Mouse (Mus musculus) liver, embryonic 16.5 days (tissue): Measurements from ENCODE around the gene Zfp768. TPM values are rescaled to one million over a fixed set of nuclear protein-coding genes. Genes with fewer than 3 reads are reported as not detected.
"Not testable (repeated sequence)": the region's sequence is repeated elsewhere in the genome, so short reads cannot be mapped to it uniquely, and the experiment has no call there.

Source experiments
- ATAC-seq: fragments of 200-750 bp; cut with Nextera tagmentation; 2 replicates; pipeline ENCODE4 v1.8.0; 2017; ENCODE audit warnings: low read depth, mild to moderate bottlenecking, moderate number of reproducible peaks, moderate library complexity
- H3K27ac ChIP-seq: fragments of 300-500 bp; sonication (generic); 2 replicates; pipeline ENCODE4 v1.5.1; 2014; ENCODE audit warnings: mild to moderate bottlenecking, low read length
- H3K27me3 ChIP-seq: fragments of 300-500 bp; sonication (generic); 2 replicates; pipeline ENCODE4 v1.6.1; 2014; ENCODE audit warnings: low read depth, low read length, mixed read lengths; ENCODE audit not compliant: control insufficient read depth, insufficient read depth
- H3K36me3 ChIP-seq: fragments of 300-500 bp; sonication (generic); 2 replicates; pipeline ENCODE4 v1.6.1; 2014; ENCODE audit warnings: mild to moderate bottlenecking; ENCODE audit not compliant: control insufficient read depth, insufficient read depth
- H3K4me1 ChIP-seq: fragments of 300-500 bp; sonication (generic); 2 replicates; pipeline ENCODE4 v1.6.1; 2014; ENCODE audit warnings: low read depth, low read length, mixed read lengths; ENCODE audit not compliant: control insufficient read depth
- H3K4me2 ChIP-seq: fragments of 300-500 bp; sonication (generic); 2 replicates; pipeline ENCODE4 v1.6.1; 2014; ENCODE audit warnings: low read depth, low read length, mixed read lengths
- H3K4me3 ChIP-seq: fragments of 300-500 bp; sonication (generic); 2 replicates; pipeline ENCODE4 v1.5.1; 2014; ENCODE audit warnings: low read depth, mild to moderate bottlenecking, low read length
- H3K9ac ChIP-seq: fragments of 300-500 bp; sonication (generic); 2 replicates; pipeline ENCODE4 v1.6.1; 2014; ENCODE audit warnings: low read depth, low read length
- H3K9me3 ChIP-seq: fragments of 300-500 bp; sonication (generic); replicated peaks from 2 replicates; pipeline ENCODE4 v1.6.1; 2016; ENCODE audit warnings: low read length; ENCODE audit not compliant: control insufficient read depth
- whole genome bisulfite sequencing: fragments of 180-500 bp; shearing (Covaris S2); extraction: QIAGEN DNeasy Blood & Tissue Kit; methylation state at CpG from one replicate; pipeline ENCODE4 v1.1.7; 2014; ENCODE audit not compliant: insufficient replicate concordance; 5-methylcytosine and 5-hydroxymethylcytosine counted together
- polyA plus RNA-seq: library from polyadenylated mRNA; unstranded; fragments of >200 nt; fragmentation: Nextera tagmentation; extraction: Ambion mirVana; gene quantifications from 2 replicates; pipeline ENCODE4 v1.2.1, GENCODE M21; 2015

The Zfp768 gene
- polyA plus RNA-seq, 1 experiment from 2014 or later = 4.2 TPM

DNA sequence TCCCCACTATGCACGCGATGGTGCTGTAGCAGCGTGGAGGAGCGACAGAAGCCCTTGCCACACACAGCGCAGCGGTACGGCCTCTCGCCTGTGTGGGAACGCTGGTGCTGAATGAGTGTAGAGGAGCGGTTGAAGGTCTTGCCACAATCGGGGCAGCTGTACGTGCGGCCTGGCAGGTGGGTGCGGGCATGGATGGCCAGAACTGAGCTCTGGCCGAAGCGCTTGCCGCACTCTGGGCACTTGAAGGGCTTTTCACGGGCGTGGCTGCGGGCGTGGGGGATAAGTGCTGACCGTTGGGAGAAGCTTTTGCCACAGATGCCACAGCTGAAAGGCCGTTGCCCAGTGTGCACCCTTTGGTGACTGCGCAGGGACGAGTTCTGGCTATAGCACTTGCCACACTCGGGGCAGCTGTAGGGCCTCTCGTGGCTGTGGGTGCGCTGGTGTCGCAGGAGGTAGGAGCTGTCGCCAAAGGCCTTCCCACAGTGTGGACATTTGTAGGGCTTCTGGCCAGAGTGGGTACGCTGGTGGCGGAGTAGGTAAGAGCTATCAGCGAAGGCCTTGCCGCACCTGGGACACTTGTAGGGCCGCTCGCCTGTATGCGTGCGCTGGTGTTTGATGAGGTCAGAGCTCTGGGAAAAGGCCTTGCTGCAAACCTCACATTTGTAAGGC is 1.9 kb downstream of the Zfp768 start:
- Histone ChIP-seq H3K36me3 (no peaks in the 10 kb centered on the region; the same call in 1 of the 2 replicates), H3K4me1 (peaks cover 21% of the 10 kb centered on the region), H3K27me3 (no peaks in the 10 kb centered on the region), H3K4me2 (no peak overlapping the region), H3K4me3 (no peak overlapping the region), H3K9ac (no peak overlapping the region), H3K9me3 (no peaks in the 10 kb centered on the region), H3K27ac (no peak overlapping the region)
- 85% methylated on average over 38 of the region's 38 CpGs for WGBS
- no peak for ATAC-seq

- Histone ChIP-seq H3K4me3 (no peak overlapping the region), H3K4me1 (peaks cover 21% of the 10 kb centered on the region), H3K9ac (no peak overlapping the region), H3K4me2 (no peak overlapping the region), H3K9me3 (no peaks in the 10 kb centered on the region), H3K27ac (no peak overlapping the region), H3K36me3 (no peaks in the 10 kb centered on the region; the same call in 1 of the 2 replicates), H3K27me3 (no peaks in the 10 kb centered on the region)
- WGBS = 87% methylated on average over 7 of the region's 7 CpGs
- no peak for ATAC-seq
These were observed 2.5 kb downstream of the Zfp768 start for GRCm38 (mm10) chr7:127342888-127343287.

GRCm38 (mm10) chr7:127342332-127342731 is 3.1 kb downstream of the Zfp768 start:
- H3K4me1 ChIP-seq = peaks cover 21% of the 10 kb centered on the region
- no peak for ATAC-seq
- H3K4me3 ChIP-seq = no peak overlapping the region
- 33% methylated on average over 4 of the region's 4 CpGs for WGBS
- H3K9ac ChIP-seq = no peak overlapping the region
- H3K36me3 ChIP-seq = no peaks in the 10 kb centered on the region; the same call in 1 of the 2 replicates
- no peak overlapping the region for H3K4me2 ChIP-seq
- H3K27me3 ChIP-seq = no peaks in the 10 kb centered on the region
- no peaks in the 10 kb centered on the region for H3K9me3 ChIP-seq
- H3K27ac ChIP-seq = no peak overlapping the region

DNA sequence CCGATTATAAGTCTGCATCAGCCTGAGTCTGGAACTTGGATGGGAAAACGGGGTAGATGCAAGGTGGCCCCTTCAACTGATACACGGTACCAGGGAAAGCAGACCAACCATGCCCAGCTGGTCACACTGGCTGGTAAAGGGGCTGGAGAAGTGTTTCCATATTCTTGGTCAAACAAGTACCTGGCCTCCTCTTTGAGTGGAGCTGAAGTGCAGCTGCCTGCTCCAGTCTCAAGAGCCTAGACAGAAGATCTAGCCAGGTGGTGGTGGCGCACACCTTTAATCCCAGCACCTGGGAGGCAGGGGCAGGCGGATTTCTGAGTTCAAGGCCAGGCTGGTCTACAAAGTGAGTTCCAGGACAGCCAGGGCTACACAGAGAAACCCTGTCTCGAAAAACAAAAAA is 3.5 kb downstream of the Zfp768 start:
- WGBS = 75% methylated on average over 6 of the region's 6 CpGs

GRCm38 (mm10) chr7:127341356-127341755 is 4.0 kb downstream of the Zfp768 start:
- Histone ChIP-seq H3K9ac (no peak overlapping the region), H3K27me3 (no peaks in the 10 kb centered on the region), H3K4me1 (peaks cover 16% of the 10 kb centered on the region), H3K4me2 (no peak overlapping the region), H3K9me3 (no peaks in the 10 kb centered on the region), H3K4me3 (no peak overlapping the region), H3K36me3 (no peaks in the 10 kb centered on the region; the same call in 1 of the 2 replicates), H3K27ac (no peak overlapping the region)
- 84% methylated on average over 8 of the region's 8 CpGs for WGBS
- ATAC-seq = no peak

More for the DNA sequence above, 3.5 kb downstream of the Zfp768 start:
- H3K4me2 ChIP-seq, H3K27ac ChIP-seq, H3K27me3 ChIP-seq, H3K36me3 ChIP-seq, H3K9me3 ChIP-seq, H3K9ac ChIP-seq, ATAC-seq, H3K4me3 ChIP-seq: not testable (repeated sequence)
- peaks cover 20% of the 10 kb centered on the region for H3K4me1 ChIP-seq

GRCm38 (mm10) chr7:127337636-127338035 is 7.8 kb downstream of the Zfp768 start:
- no peak for ATAC-seq

GRCm38 (mm10) chr7:127335604-127336003 is 9.8 kb downstream of the Zfp768 start:
- Histone ChIP-seq H3K4me1 (no peaks in the 10 kb centered on the region), H3K4me3 (no peak overlapping the region), H3K27me3 (no peaks in the 10 kb centered on the region), H3K4me2 (no peak overlapping the region), H3K9ac (no peak overlapping the region), H3K9me3 (no peaks in the 10 kb centered on the region), H3K36me3 (no peaks in the 10 kb centered on the region), H3K27ac (no peak overlapping the region)
- no peak for ATAC-seq
- WGBS = 68% methylated on average over 4 of the region's 4 CpGs

More at GRCm38 (mm10) chr7:127337636-127338035, 7.8 kb downstream of the Zfp768 start:
- Histone ChIP-seq H3K9ac (no peak overlapping the region), H3K36me3 (no peaks in the 10 kb centered on the region), H3K9me3 (no peaks in the 10 kb centered on the region), H3K4me1 (no peaks in the 10 kb centered on the region), H3K27me3 (no peaks in the 10 kb centered on the region), H3K27ac (no peak overlapping the region), H3K4me2 (no peak overlapping the region), H3K4me3 (no peak overlapping the region)
- 23% methylated on average over 4 of the region's 4 CpGs for WGBS

DNA sequence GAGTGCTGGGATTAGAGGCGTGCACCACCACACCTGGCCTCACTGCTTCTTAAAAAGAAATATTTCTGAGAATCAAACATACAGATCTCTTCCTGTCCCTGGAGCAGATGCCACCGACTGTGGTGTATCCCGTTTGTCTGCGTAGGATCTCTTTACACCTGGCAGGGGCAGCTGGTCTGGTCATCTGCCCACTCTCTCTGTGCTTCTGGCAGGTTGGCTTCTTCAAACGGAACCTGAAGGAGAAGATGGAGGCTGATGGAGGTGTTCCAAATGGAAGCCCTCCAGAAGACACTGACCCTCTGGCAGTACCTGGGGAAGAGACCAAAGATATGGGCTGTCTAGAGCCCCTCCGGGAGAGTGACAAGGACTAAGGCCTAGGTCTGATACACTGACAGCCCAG is 12.1 kb downstream of the Zfp768 start:
- Histone ChIP-seq H3K4me1 (no peaks in the 10 kb centered on the region), H3K27me3 (no peaks in the 10 kb centered on the region), H3K9me3 (no peaks in the 10 kb centered on the region), H3K4me2 (no peak overlapping the region), H3K27ac (no peak overlapping the region), H3K36me3 (no peaks in the 10 kb centered on the region), H3K9ac (no peak overlapping the region), H3K4me3 (no peak overlapping the region)
- no peak for ATAC-seq
- WGBS = 72% methylated on average over 6 of the region's 6 CpGs

GRCm38 (mm10) chr7:127326685-127327084 is 18.7 kb downstream of the Zfp768 start:
- WGBS = 50% methylated on average over 2 of the region's 2 CpGs

More at GRCm38 (mm10) chr7:127326685-127327084, 18.7 kb downstream of the Zfp768 start:
- H3K27me3 ChIP-seq = no peaks in the 10 kb centered on the region
- H3K9me3 ChIP-seq = no peaks in the 10 kb centered on the region
- no peak for ATAC-seq
- no peak overlapping the region for H3K4me2 ChIP-seq
- H3K4me3 ChIP-seq = no peak overlapping the region
- H3K36me3 ChIP-seq = no peaks in the 10 kb centered on the region
- no peak overlapping the region for H3K9ac ChIP-seq
- H3K4me1 ChIP-seq = no peaks in the 10 kb centered on the region
- no peak overlapping the region for H3K27ac ChIP-seq
